Mouse (Mus musculus): ENCODE results near the gene Shroom3. TPM values are rescaled to one million over a fixed set of nuclear protein-coding genes. Genes with fewer than 3 reads are reported as not detected.

The Shroom3 gene
- polyA plus RNA-seq, 1 experiment from 2014 or later: 2.1 TPM

GRCm38 (mm10) chr5:92761615-92762353, 78.5 kb downstream of the Shroom3 start:
- no peak for ATAC-seq (ENCODE audit: insufficient number of reproducible peaks, insufficient read depth, low FRiP score, low TSS enrichment, low read depth)
- no peak overlapping the region for H3K27ac ChIP-seq
- no peaks in the 10 kb centered on the region for H3K27me3 ChIP-seq

GRCm38 (mm10) chr5:92762425-92762824, 79.2 kb downstream of the Shroom3 start:
- H3K27ac ChIP-seq: no peak overlapping the region
- H3K9me3 ChIP-seq: no peaks in the 10 kb centered on the region
- no peak overlapping the region for H3K9ac ChIP-seq
- no peak overlapping the region for H3K4me2 ChIP-seq
- peaks cover 4% of the 10 kb centered on the region; the same call in 1 of the 2 replicates for H3K4me1 ChIP-seq
- no peak for ATAC-seq (ENCODE audit: insufficient number of reproducible peaks, insufficient read depth, low FRiP score, low TSS enrichment, low read depth)
- no peaks in the 10 kb centered on the region for H3K27me3 ChIP-seq
- H3K36me3 ChIP-seq: no peaks in the 10 kb centered on the region
- WGBS: 76% methylated on average over 5 of the region's 5 CpGs
- H3K4me3 ChIP-seq: no peak overlapping the region

More at GRCm38 (mm10) chr5:92761615-92762353, 78.5 kb downstream of the Shroom3 start:
- Histone ChIP-seq H3K9ac (no peak overlapping the region), H3K4me3 (no peak overlapping the region), H3K4me1 (peaks cover 4% of the 10 kb centered on the region; the same call in 1 of the 2 replicates), H3K9me3 (no peaks in the 10 kb centered on the region), H3K4me2 (no peak overlapping the region), H3K36me3 (no peaks in the 10 kb centered on the region)
- WGBS: 80% methylated on average over 9 of the region's 9 CpGs

- 22% methylated on average over 4 of the region's 4 CpGs for WGBS
- Histone ChIP-seq H3K4me1 (peaks cover 4% of the 10 kb centered on the region; the same call in 1 of the 2 replicates), H3K27me3 (no peaks in the 10 kb centered on the region), H3K9me3 (no peaks in the 10 kb centered on the region), H3K27ac (no peak overlapping the region), H3K4me3 (no peak overlapping the region), H3K9ac (no peak overlapping the region), H3K36me3 (no peaks in the 10 kb centered on the region), H3K4me2 (no peak overlapping the region)
- no peak for ATAC-seq (ENCODE audit: insufficient number of reproducible peaks, insufficient read depth, low FRiP score, low TSS enrichment, low read depth)
These were observed 80.3 kb downstream of the Shroom3 start for GRCm38 (mm10) chr5:92763546-92763952.

DNA sequence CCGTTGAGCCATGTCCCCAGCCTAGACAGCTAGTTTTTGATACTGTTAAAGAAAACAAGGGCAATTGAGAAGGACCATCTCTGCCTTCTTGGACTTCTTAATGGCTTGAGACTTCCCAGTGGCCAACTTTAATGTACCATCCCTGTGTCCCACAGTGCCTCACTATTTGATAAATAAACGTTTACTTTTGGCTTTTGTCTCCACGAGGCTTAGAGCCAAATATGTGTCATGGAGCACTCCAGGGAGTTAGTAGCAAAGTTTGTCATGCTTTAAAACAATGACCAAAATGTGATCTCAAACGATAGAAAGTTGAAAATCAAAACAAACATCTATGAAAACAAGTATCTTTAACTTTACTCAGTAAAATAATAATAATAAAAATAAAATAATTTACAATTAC, 83.1 kb downstream of the Shroom3 start:
- H3K9ac ChIP-seq: no peak overlapping the region
- H3K36me3 ChIP-seq: no peaks in the 10 kb centered on the region
- H3K27ac ChIP-seq: no peak overlapping the region
- 67% methylated on average over 4 of the region's 4 CpGs for WGBS
- no peaks in the 10 kb centered on the region for H3K9me3 ChIP-seq
- H3K27me3 ChIP-seq: no peaks in the 10 kb centered on the region
- ATAC-seq (ENCODE audit: insufficient number of reproducible peaks, insufficient read depth, low FRiP score, low TSS enrichment, low read depth): no peak
- no peak overlapping the region for H3K4me2 ChIP-seq
- H3K4me3 ChIP-seq: no peak overlapping the region
- peaks cover 4% of the 10 kb centered on the region; the same call in 1 of the 2 replicates for H3K4me1 ChIP-seq

DNA sequence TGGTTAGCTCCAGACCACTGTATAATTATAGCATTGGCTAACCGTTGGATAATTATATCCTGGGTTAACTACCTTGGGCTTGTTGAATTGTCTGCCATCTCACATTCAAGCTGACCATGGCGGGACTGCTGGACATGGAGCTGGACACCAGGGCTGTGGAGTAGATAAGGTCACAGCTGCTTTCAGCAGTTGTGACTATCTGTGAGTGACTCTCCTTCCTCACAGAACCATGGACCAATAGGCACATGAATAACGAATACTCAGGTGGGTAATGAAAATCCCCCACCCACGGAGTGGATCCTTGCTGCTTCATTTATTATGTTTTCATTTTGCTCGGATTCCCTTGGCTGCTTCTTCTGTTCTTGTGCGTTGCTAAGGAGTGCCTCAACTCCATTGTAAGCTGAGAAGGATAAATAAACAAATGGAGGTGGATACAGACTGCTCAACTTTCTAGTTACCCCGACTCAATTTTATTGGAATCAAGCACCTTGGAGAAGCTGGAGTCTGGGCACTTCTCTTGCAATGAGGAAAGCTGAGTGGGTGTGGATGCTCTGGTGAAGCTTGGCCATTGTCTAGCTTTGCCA, 84.1 kb downstream of the Shroom3 start:
- H3K27ac ChIP-seq: no peak overlapping the region
- ATAC-seq (ENCODE audit: insufficient number of reproducible peaks, insufficient read depth, low FRiP score, low TSS enrichment, low read depth): no peak
- H3K4me2 ChIP-seq: no peak overlapping the region
- H3K9me3 ChIP-seq: no peaks in the 10 kb centered on the region
- no peaks in the 10 kb centered on the region for H3K27me3 ChIP-seq
- peaks cover 4% of the 10 kb centered on the region; the same call in 1 of the 2 replicates for H3K4me1 ChIP-seq
- no peak overlapping the region for H3K9ac ChIP-seq
- no peak overlapping the region for H3K4me3 ChIP-seq
- no peaks in the 10 kb centered on the region for H3K36me3 ChIP-seq
- WGBS: 56% methylated on average over 7 of the region's 7 CpGs

- Histone ChIP-seq H3K36me3 (no peaks in the 10 kb centered on the region), H3K4me1 (peaks cover 4% of the 10 kb centered on the region; the same call in 1 of the 2 replicates)
- WGBS: 63% methylated on average over 6 of the region's 6 CpGs
These were observed 84.6 kb downstream of the Shroom3 start for GRCm38 (mm10) chr5:92767857-92768291.

DNA sequence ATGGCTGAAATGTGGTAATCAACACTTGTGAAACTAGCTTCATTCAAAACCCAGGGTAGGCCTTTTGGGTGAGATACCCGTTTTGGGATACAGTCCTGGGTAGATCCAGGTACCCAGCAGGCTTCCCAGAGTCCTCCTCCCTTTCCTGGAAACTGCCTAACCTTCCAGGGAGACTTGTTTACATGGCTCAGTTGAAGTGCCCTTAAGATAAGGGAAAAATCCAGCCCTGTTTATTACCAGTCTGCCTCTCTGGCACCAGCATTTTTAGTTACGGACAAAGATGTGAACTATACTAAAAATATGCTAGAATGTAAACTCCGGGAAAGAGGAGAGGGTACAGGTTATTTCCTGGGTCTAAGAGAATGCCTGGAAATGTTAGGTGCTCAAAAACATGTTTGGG, 90.6 kb downstream of the Shroom3 start:
- H3K4me2 ChIP-seq: no peak overlapping the region
- no peak overlapping the region for H3K27ac ChIP-seq
- no peak overlapping the region for H3K9ac ChIP-seq
- H3K27me3 ChIP-seq: no peaks in the 10 kb centered on the region
- 74% methylated on average over 3 of the region's 3 CpGs for WGBS
- H3K4me3 ChIP-seq: no peak overlapping the region
- ATAC-seq (ENCODE audit: insufficient number of reproducible peaks, insufficient read depth, low FRiP score, low TSS enrichment, low read depth): no peak
- no peaks in the 10 kb centered on the region for H3K9me3 ChIP-seq
- no peaks in the 10 kb centered on the region for H3K36me3 ChIP-seq
- no peaks in the 10 kb centered on the region for H3K4me1 ChIP-seq

More at GRCm38 (mm10) chr5:92767857-92768291, 84.6 kb downstream of the Shroom3 start:
- H3K27me3 ChIP-seq: no peaks in the 10 kb centered on the region
- H3K27ac ChIP-seq: no peak overlapping the region
- H3K4me2 ChIP-seq: no peak overlapping the region
- ATAC-seq (ENCODE audit: insufficient number of reproducible peaks, insufficient read depth, low FRiP score, low TSS enrichment, low read depth): no peak
- no peak overlapping the region for H3K9ac ChIP-seq
- no peaks in the 10 kb centered on the region for H3K9me3 ChIP-seq
- no peak overlapping the region for H3K4me3 ChIP-seq

- H3K27me3 ChIP-seq: no peaks in the 10 kb centered on the region
- H3K4me3 ChIP-seq: no peak overlapping the region
- 63% methylated on average over 2 of the region's 2 CpGs for WGBS
- no peak overlapping the region for H3K27ac ChIP-seq
- no peak overlapping the region for H3K9ac ChIP-seq
- H3K9me3 ChIP-seq: no peaks in the 10 kb centered on the region
- no peaks in the 10 kb centered on the region for H3K36me3 ChIP-seq
- H3K4me2 ChIP-seq: no peak overlapping the region
- no peak for ATAC-seq (ENCODE audit: insufficient number of reproducible peaks, insufficient read depth, low FRiP score, low TSS enrichment, low read depth)
- H3K4me1 ChIP-seq: no peaks in the 10 kb centered on the region
These were observed 91.2 kb downstream of the Shroom3 start for GRCm38 (mm10) chr5:92774419-92774818.

DNA sequence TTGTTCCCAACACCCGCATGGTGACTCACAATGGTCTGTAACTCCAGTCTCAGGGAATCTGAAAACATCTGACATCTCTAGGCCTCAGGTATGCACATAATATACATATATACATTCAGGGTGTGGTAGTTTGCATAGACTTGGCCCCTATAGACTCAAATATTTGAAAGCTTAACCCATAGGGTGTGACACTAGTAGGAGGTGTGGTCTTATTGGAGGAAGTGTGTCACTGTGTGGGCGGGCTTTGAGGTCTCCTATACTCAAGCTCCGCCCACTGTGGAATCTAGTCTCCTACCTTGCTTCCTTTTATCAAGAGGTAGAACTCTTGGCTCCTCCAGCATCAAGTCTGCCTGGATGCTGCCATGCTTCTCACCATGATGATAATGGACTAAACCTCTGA, 91.7 kb downstream of the Shroom3 start:
- ATAC-seq (ENCODE audit: insufficient number of reproducible peaks, insufficient read depth, low FRiP score, low TSS enrichment, low read depth): no peak
- Histone ChIP-seq H3K9me3 (no peaks in the 10 kb centered on the region), H3K36me3 (no peaks in the 10 kb centered on the region), H3K9ac (no peak overlapping the region), H3K27me3 (no peaks in the 10 kb centered on the region), H3K4me1 (no peaks in the 10 kb centered on the region), H3K4me3 (no peak overlapping the region), H3K27ac (no peak overlapping the region), H3K4me2 (no peak overlapping the region)
- 90% methylated on average over 3 of the region's 3 CpGs for WGBS

GRCm38 (mm10) chr5:92778395-92778794, 95.2 kb downstream of the Shroom3 start:
- Histone ChIP-seq H3K4me2 (no peak overlapping the region), H3K9me3 (no peaks in the 10 kb centered on the region; the same call in 1 of the 2 replicates), H3K36me3 (no peaks in the 10 kb centered on the region), H3K4me3 (no peak overlapping the region), H3K4me1 (no peaks in the 10 kb centered on the region), H3K9ac (no peak overlapping the region), H3K27me3 (no peaks in the 10 kb centered on the region), H3K27ac (no peak overlapping the region)
- ATAC-seq (ENCODE audit: insufficient number of reproducible peaks, insufficient read depth, low FRiP score, low TSS enrichment, low read depth): no peak
- 72% methylated on average over 8 of the region's 8 CpGs for WGBS

DNA sequence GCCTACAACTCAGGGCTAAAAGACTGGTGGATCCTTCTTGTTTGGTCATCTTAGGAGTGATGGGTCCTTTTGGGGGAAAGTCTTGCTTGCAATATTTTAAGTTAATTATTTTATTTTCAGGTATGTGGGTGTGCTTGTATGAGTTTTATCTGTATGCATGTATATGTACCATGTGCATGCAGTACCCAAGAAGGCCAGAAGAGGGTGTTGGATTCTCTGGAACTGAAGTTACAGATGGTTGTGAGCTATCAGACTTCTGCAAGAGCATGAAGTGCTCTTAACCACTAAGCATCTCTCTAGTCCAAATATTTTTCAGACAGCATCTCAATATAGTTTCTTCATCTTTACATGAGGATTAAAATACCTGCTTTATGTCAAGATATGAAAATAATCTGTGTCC, 97.8 kb downstream of the Shroom3 start:
- Histone ChIP-seq H3K27ac (no peak overlapping the region), H3K4me2 (no peak overlapping the region), H3K4me3 (no peak overlapping the region), H3K36me3 (no peaks in the 10 kb centered on the region), H3K4me1 (no peaks in the 10 kb centered on the region), H3K9ac (no peak overlapping the region), H3K9me3 (no peaks in the 10 kb centered on the region; the same call in 1 of the 2 replicates), H3K27me3 (no peaks in the 10 kb centered on the region)
- no peak for ATAC-seq (ENCODE audit: insufficient number of reproducible peaks, insufficient read depth, low FRiP score, low TSS enrichment, low read depth)
